Mouse (Mus musculus) limb, embryonic 14.5 days (tissue): ENCODE data around the gene Pdxp. TPM values are rescaled to one million over a fixed set of nuclear protein-coding genes. Genes with fewer than 3 reads are reported as not detected.

Experiments used
- ATAC-seq: fragments of 200-750 bp; cut with Nextera tagmentation; 2 replicates; pipeline ENCODE4 v1.8.0; 2017; ENCODE audit warnings: low read depth, moderate number of reproducible peaks, moderate TSS enrichment; ENCODE audit not compliant: low FRiP score
- DNase-seq: peaks from one replicate; pipeline ENCODE4 v3.0.0-alpha.2; 2015; ENCODE audit warnings: low spot score
- H3K27ac ChIP-seq: fragments of 300-500 bp; sonication (generic); replicated peaks from 2 replicates; pipeline ENCODE4 v1.5.1; 2014; ENCODE audit warnings: low read depth, mild to moderate bottlenecking, low read length, moderate library complexity, mixed read lengths
- H3K27me3 ChIP-seq: fragments of 300-500 bp; sonication (generic); 2 replicates; pipeline ENCODE4 v1.6.1; 2014; ENCODE audit warnings: low read length, mixed read lengths; ENCODE audit not compliant: control insufficient read depth, insufficient read depth
- H3K36me3 ChIP-seq: fragments of 300-500 bp; sonication (generic); 2 replicates; pipeline ENCODE4 v1.6.1; 2014; ENCODE audit warnings: mild to moderate bottlenecking, low read length, moderate library complexity, mixed read lengths; ENCODE audit not compliant: control insufficient read depth, insufficient read depth
- H3K4me1 ChIP-seq: fragments of 300-500 bp; sonication (generic); 2 replicates; pipeline ENCODE4 v1.6.1; 2014; ENCODE audit warnings: antibody characterized with exemption, low read length, mixed read lengths; ENCODE audit not compliant: control insufficient read depth, insufficient read depth
- H3K4me2 ChIP-seq: fragments of 300-500 bp; sonication (generic); replicated peaks from 2 replicates; pipeline ENCODE4 v1.6.1; 2014; ENCODE audit warnings: low read depth, mild to moderate bottlenecking, low read length, moderate library complexity; ENCODE audit not compliant: severe bottlenecking
- H3K4me3 ChIP-seq: fragments of 300-500 bp; sonication (generic); replicated peaks from 2 replicates; pipeline ENCODE4 v1.5.1; 2014; ENCODE audit warnings: low read length
- H3K9ac ChIP-seq: fragments of 300-500 bp; sonication (generic); 2 replicates; pipeline ENCODE4 v1.6.1; 2014; ENCODE audit warnings: mild to moderate bottlenecking, low read depth, low read length, moderate library complexity; ENCODE audit not compliant: severe bottlenecking
- H3K9me3 ChIP-seq: fragments of 300-500 bp; sonication (generic); 2 replicates; pipeline ENCODE4 v1.6.1; 2016; ENCODE audit warnings: low read length; ENCODE audit not compliant: control insufficient read depth
- POLR2A ChIP-seq: fragments of 200-500 bp; IDR thresholded peaks from 2 replicates; pipeline ENCODE4 v1.8.0; 2012; ENCODE audit warnings: inconsistent platforms, mild to moderate bottlenecking, moderate library complexity, borderline replicate concordance; ENCODE audit not compliant: insufficient read depth, insufficient read length; ENCODE audit errors: extremely low read depth
- WGBS: fragments of 180-500 bp; shearing (Covaris S2); extraction: QIAGEN DNeasy Blood & Tissue Kit; methylation state at CpG from one replicate; pipeline ENCODE4 v1.1.7; 2014; 5-methylcytosine and 5-hydroxymethylcytosine counted together
- polyA plus RNA-seq, 2 experiments: library from polyadenylated mRNA; depleted of rRNA in 1 of 2; stranded (reverse) in 1 of 2; unstranded in 1 of 2; fragments of >200 nt; fragmentation: Nextera tagmentation in 1 of 2; extraction: Ambion mirVana in 1 of 2; gene quantifications; 2 replicates each; pipeline versions ENCODE4 v1.2.1 to v1.2.3; 2012 to 2014

The Pdxp gene
- polyA plus RNA-seq, 2 experiments, result 20.8 to 32.5 TPM

DNA sequence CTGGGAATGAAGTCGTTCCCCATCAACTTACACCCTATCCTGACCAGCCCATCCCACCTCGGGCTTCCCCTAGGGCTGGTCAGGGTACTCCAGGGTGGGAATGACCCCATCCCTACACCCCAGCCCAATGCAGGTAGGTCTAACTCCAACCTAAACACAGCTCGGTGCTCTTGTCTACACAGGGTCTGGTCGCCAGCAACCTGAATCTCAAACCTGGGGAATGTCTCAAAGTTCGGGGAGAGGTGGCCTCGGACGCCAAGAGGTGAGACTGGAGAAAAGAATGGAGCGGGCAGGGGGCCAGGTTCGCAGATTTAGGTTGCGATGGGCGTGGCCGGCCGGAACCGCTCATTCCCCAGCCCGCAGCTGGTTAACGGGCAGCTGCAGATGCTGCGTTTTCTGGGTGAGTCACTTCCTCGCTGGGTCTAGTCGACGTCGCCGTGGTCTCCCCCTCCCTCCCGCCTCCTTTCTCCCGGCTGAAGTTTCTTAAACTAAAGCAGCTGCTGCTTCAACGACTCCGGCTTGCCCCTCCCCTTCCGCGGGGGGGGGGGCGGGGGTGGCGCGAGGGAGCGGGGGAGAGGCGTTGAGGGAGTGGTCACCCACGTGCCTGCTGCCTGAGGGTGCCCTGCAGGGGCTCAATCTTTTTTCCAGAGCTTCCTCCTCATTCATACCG is 14.2 kb downstream of the Pdxp start:
- Histone ChIP-seq H3K4me3 (peak overlapping the region; percentile 59), H3K36me3 (peaks cover 17% of the 10 kb centered on the region), H3K4me2 (peak overlapping the region; percentile 94), H3K9ac (peak overlapping the region; percentile 75), H3K27ac (peak overlapping the region; percentile 89), H3K9me3 (no peaks in the 10 kb centered on the region), H3K27me3 (no peaks in the 10 kb centered on the region), H3K4me1 (peaks cover 22% of the 10 kb centered on the region)
- no peak for TF ChIP-seq POLR2A
- DNase-seq (peak; percentile 93), ATAC-seq (peak; percentile 66)
- 1% methylated on average over 27 of the region's 35 CpGs for WGBS

DNA sequence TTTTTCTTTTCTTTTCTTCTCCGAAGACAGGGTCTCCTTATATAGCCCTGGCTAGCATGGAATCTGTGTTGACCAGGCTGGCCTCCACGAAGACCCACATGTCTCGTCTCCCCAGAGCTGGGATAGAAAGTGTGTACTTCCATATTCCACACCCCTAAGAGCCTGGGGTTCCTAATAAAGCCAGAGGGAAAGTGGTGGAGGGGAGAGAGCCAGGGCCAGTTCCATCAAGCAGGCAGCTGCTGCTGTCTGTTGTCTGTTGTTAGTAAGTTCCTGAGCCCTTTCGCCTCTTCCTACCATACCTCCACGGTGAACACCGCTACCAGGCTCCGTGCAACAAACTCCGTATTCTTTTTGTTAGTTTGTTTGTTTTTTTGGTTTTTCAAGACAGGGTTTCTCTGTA is 14.8 kb downstream of the Pdxp start:
- Histone ChIP-seq H3K36me3 (peaks cover 17% of the 10 kb centered on the region), H3K9me3 (no peaks in the 10 kb centered on the region), H3K4me2 (peak overlapping the region; percentile 94), H3K27me3 (no peaks in the 10 kb centered on the region), H3K9ac (peak overlapping the region; percentile 75), H3K27ac (peak overlapping the region; percentile 89), H3K4me1 (peaks cover 19% of the 10 kb centered on the region), H3K4me3 (peak overlapping the region; percentile 59)
- ATAC-seq (no peak), DNase-seq (no peak)
- TF ChIP-seq POLR2A, result no peak
- 46% methylated on average over 7 of the region's 8 CpGs for WGBS

GRCm38 (mm10) chr15:78930192-78930706 is 16.5 kb downstream of the Pdxp start:
- 85% methylated on average over 6 of the region's 6 CpGs for WGBS
- no peak for TF ChIP-seq POLR2A
- Histone ChIP-seq H3K36me3 (peaks cover 17% of the 10 kb centered on the region), H3K9ac (no peak overlapping the region), H3K4me2 (no peak overlapping the region), H3K27ac (no peak overlapping the region), H3K27me3 (no peaks in the 10 kb centered on the region), H3K9me3 (no peaks in the 10 kb centered on the region), H3K4me1 (peaks cover 14% of the 10 kb centered on the region), H3K4me3 (no peak overlapping the region)
- no peak for DNase-seq
- no peak for ATAC-seq

- H3K36me3 ChIP-seq, result peaks cover 17% of the 10 kb centered on the region
- H3K9me3 ChIP-seq, result no peaks in the 10 kb centered on the region
- H3K27me3 ChIP-seq, result no peaks in the 10 kb centered on the region
- DNase-seq, result no peak
- H3K9ac ChIP-seq, result no peak overlapping the region
- 82% methylated on average over 7 of the region's 7 CpGs for WGBS
- no peak overlapping the region for H3K27ac ChIP-seq
- TF ChIP-seq POLR2A, result no peak
- H3K4me2 ChIP-seq, result no peak overlapping the region
- no peak overlapping the region for H3K4me3 ChIP-seq
- peaks cover 12% of the 10 kb centered on the region for H3K4me1 ChIP-seq
- ATAC-seq, result no peak
Observed at GRCm38 (mm10) chr15:78930801-78931426, 17.2 kb downstream of the Pdxp start.

DNA sequence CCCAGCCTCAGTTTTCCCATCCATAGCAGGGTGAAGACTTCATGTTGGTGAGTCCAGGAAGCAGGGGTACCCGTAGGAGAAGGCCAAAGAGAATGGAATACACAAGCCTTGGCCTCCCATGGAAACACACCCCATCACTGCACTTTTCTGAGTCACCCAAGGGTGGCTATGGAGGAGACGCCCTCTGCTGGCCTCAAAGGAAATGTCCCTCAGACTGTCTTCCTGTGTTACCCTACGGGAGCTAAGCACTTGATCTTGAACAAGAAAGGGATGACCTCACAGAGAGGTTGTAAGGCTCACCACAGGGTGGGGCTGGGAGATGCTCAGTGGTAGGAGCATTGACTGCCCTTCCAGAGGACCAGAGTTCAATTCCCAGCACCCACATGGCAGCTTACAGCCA is 17.9 kb downstream of the Pdxp start:
- peaks cover 21% of the 10 kb centered on the region for H3K36me3 ChIP-seq
- no peak overlapping the region for H3K4me3 ChIP-seq
- H3K4me1 ChIP-seq, result peaks cover 10% of the 10 kb centered on the region
- no peaks in the 10 kb centered on the region for H3K27me3 ChIP-seq
- no peak overlapping the region for H3K4me2 ChIP-seq
- TF ChIP-seq POLR2A, result no peak
- no peaks in the 10 kb centered on the region for H3K9me3 ChIP-seq
- DNase-seq (no peak), ATAC-seq (no peak)
- no peak overlapping the region for H3K9ac ChIP-seq
- WGBS, result 27% methylated on average over 3 of the region's 3 CpGs
- H3K27ac ChIP-seq, result no peak overlapping the region
